Mouse (Mus musculus) lung, adult 2 months (tissue): ENCODE data around the gene Cbx6.

Experiments
- CTCF ChIP-seq: fragments of 200-500 bp; IDR thresholded peaks from 2 replicates; pipeline ENCODE4 v1.5.1; 2011; ENCODE audit warnings: mild to moderate bottlenecking, low read length, control low read depth; ENCODE audit not compliant: insufficient read depth
- POLR2A ChIP-seq: fragments of 200-500 bp; IDR thresholded peaks from 2 replicates; pipeline ENCODE4 v1.6.1; 2011; ENCODE audit warnings: low read depth, mild to moderate bottlenecking, control low read depth, low read length, borderline replicate concordance; ENCODE audit errors: extremely low read depth

DNA sequence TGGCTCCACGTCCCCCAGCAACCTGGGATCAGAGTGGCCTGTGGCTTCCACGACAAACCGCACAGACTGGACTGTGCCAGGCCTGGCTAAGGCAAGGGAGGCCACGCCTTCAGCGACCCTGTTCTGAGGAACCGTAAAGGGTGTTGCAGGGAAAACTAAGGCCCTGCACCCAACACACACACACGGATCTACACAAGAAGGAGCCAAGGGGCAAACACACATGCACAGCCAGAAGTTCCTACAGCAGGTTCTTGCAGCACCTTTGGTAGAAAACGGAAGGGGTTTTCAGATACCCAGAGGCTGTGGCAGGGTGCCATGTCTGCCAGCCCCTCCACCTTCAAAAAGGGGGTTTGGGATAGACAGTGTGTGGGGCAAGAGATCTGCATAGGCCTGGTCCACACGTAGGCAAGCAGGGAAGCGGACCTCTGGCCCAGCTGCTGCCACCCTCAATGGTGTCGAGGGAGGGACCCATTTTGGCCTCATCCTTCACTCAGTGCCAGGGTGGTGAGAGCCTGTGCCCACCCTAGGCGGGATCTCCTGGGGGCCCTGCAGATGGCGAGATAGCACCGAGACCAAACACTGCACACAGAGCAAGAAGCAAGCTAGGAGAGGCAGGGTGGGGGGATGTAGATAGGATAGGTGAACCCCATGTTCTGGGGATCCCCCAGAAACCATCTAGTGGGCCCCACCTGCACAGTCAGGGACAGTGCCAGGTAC, 7.3 kb downstream of the Cbx6 start:
- TF ChIP-seq CTCF (no peak), POLR2A (no peak)
